Mouse (Mus musculus) E14TG2a.4 (cell line): ENCODE measurements at regions not wholly inside any gene's neighbourhood (a gene's known extent, or its start where the extent isn't known, plus 50 kb on each side); places are given as distances from the start of the nearest gene placed in this dataset.

Source experiments
- CTCF ChIP-seq: conservative IDR thresholded peaks from 2 replicates; pipeline ENCODE4 v1.5.1; 2014; ENCODE audit warnings: low read length
- POU5F1 ChIP-seq: IDR thresholded peaks from 2 replicates; pipeline ENCODE4 v1.6.1; 2014; ENCODE audit warnings: low read length, borderline replicate concordance

DNA sequence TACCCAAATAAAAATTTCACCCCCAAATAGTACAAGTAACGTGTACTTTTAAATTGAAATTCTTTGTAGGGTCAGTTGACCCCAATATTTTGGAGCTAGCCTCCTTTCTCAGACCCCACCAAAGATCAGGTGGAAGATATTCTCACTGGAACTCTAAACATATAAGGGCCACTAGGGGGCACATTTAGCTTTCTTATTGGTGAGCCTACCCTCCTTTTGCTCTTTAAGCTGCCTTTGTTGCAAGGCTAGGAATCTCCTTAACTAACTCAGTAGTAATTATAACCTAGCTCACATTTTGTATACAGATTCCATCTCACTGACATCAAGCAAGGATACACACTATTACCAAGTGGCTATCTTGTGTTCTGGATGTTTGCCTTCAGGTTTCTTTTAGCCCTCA lies 155.8 kb downstream of the Gm28710 start:
- TF ChIP-seq CTCF, result peak; percentile 30
- no peak for TF ChIP-seq POU5F1
